Mouse (Mus musculus): ENCODE measurements around the gene Ung. TPM values are rescaled to one million over a fixed set of nuclear protein-coding genes. Genes with fewer than 3 reads are reported as not detected.

The Ung gene
- 14.3 and 14.8 TPM in 2 replicates for polyA plus RNA-seq (2012; rRNA removed)

GRCm38 (mm10) chr5:114130211-114130605, at the start of gene Ung:
Gene Ung (plus strand): TSS chr5:114130386.

GRCm38 (mm10) chr5:114091057-114091807, 39.0 kb upstream of the Ung start, which contains the start of gene Svop:
Gene Svop (minus strand): TSS chr5:114091570.

GRCm38 (mm10) chr5:114127374-114128349, 2.5 kb upstream of the Ung start, which contains the start of gene Alkbh2:
Gene Alkbh2 (minus strand): TSS chr5:114128218.

GRCm38 (mm10) chr5:114146028-114146888, 16.1 kb downstream of the Ung start, which contains the start of gene Acacb:
Gene Acacb (plus strand): TSS chr5:114146535.

Other genes with a start within 250 kb of the Ung start
- gene Coro1c, start 221.6 kb upstream of the Ung start, polyA plus RNA-seq (2012; rRNA removed), result 150 and 179 TPM in 2 replicates
- gene Ssh1, start 136.5 kb upstream of the Ung start, polyA plus RNA-seq (2012; rRNA removed), result 13.7 and 14.6 TPM in 2 replicates
- not detected in 2 replicates for gene Dao, start 126.7 kb upstream of the Ung start, polyA plus RNA-seq (2012; rRNA removed)
- 33.6 and 35.0 TPM in 2 replicates for gene Usp30, start 64.9 kb upstream of the Ung start, polyA plus RNA-seq (2012; rRNA removed)
- gene Svop, start 38.8 kb upstream of the Ung start, polyA plus RNA-seq (2012; rRNA removed), result 48.3 and 52.9 TPM in 2 replicates
- gene Alkbh2, start 2.2 kb upstream of the Ung start, polyA plus RNA-seq (2012; rRNA removed), result 12.1 and 12.9 TPM in 2 replicates
- gene Acacb, start 16.1 kb downstream of the Ung start, polyA plus RNA-seq (2012; rRNA removed), result 3.2 and 4.4 TPM in 2 replicates
- 0.91 and 1.2 TPM in 2 replicates for gene Foxn4, start 143.4 kb downstream of the Ung start, polyA plus RNA-seq (2012; rRNA removed)
- gene Myo1h, start 158.8 kb downstream of the Ung start, polyA plus RNA-seq (2012; rRNA removed), result 0.50 and 0.93 TPM in 2 replicates